In the genomic region with DNA sequence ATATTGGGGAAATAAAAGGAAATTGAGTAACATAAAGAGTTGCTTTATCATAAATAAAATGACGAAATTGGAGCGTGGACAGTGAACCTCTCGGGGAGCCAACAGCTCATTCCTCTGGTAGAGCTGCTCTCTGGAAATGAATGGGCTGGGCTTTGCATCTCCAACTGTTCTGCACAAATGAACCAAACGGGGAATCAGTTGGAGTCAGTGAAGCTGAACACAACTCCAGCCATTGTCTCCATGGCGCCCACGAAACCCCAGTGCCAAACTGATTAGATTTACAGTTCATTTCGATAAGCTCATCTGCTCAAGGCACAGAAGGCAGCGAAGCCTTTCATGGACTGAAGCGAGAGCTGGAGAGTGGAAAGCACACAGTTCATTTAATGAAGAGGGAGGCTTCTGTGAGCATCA, we compare ENCODE assay signal across 11 mouse cellular contexts. TPM values are rescaled to one million over a fixed set of nuclear protein-coding genes. Genes with fewer than 3 reads are reported as not detected.
A peak's percentile ranks its signal among the peaks of the same experiment; 100 is the strongest.
DNase-seq lines count a peak whose midpoint lies in the region; ATAC-seq lines count a peak whose summit lies in the region.
"Had no signal": no experiment of that assay in that cellular context is flagged by ENCODE, and none has a peak within 500 bp of the region (broad histone marks: within the 10 kb centered on the region; RNA-seq: fewer than 3 reads in every experiment).

No protein-coding gene starts in this region.

- 67% methylated on average over 9 of the region's 9 CpGs for WGBS in lung, embryonic 16.5 days
- 13% methylated on average over 9 of the region's 9 CpGs for WGBS in forebrain, embryonic 16.5 days

- peaks cover 19% of the 10 kb centered on the region; the same call in 1 of the 2 replicates for H3K4me1 ChIP-seq in lung, embryonic 16.5 days (replicated peaks; ENCODE audit: control insufficient read depth, insufficient read depth, low read length)
- H3K4me1 ChIP-seq in forebrain, embryonic 16.5 days (replicated peaks; ENCODE audit: control insufficient read depth, insufficient read depth, low read length) = peaks cover 14% of the 10 kb centered on the region
- H3K4me1 ChIP-seq: intestine, embryonic 15.5 days; limb, embryonic 13.5 days had no signal

- H3K9ac ChIP-seq in lung, embryonic 16.5 days (ENCODE audit: low read length) = no peak overlapping the region
- H3K9ac ChIP-seq in forebrain, embryonic 16.5 days (replicated peaks; ENCODE audit: low read depth, low read length) = 0 out of 2 replicates have a peak overlapping the region, but pooled peaks have one; percentile 37
- H3K9ac ChIP-seq: embryonic facial prominence, embryonic 15.5 days; intestine, embryonic 15.5 days; limb, embryonic 13.5 days had no signal

- H3K4me3 ChIP-seq in lung, embryonic 16.5 days (ENCODE audit: low read length) = no peak overlapping the region
- H3K4me3 ChIP-seq in forebrain, embryonic 16.5 days (replicated peaks; ENCODE audit: low read length) = 0 out of 2 replicates have a peak overlapping the region, but pooled peaks have one; percentile 13
- H3K4me3 ChIP-seq: embryonic facial prominence, embryonic 15.5 days; intestine, embryonic 15.5 days; limb, embryonic 13.5 days had no signal

- H3K4me2 ChIP-seq in lung, embryonic 16.5 days (ENCODE audit: low read depth, low read length) = no peak overlapping the region
- H3K4me2 ChIP-seq in forebrain, embryonic 16.5 days (ENCODE audit: low read length) = peak overlapping the region; percentile 37
- H3K4me2 ChIP-seq: embryonic facial prominence, embryonic 15.5 days; intestine, embryonic 15.5 days; limb, embryonic 13.5 days had no signal

- peak; percentile 25; the same call in 1 of the 2 replicates for ATAC-seq in lung, embryonic 16.5 days (ENCODE audit: low read depth)
- ATAC-seq in forebrain, embryonic 16.5 days = peak; percentile 54
- ATAC-seq: intestine, embryonic 15.5 days had no signal

- no peaks in the 10 kb centered on the region for H3K9me3 ChIP-seq in lung, embryonic 16.5 days (ENCODE audit: control insufficient read depth, low read length)
- no peaks in the 10 kb centered on the region for H3K9me3 ChIP-seq in forebrain, embryonic 16.5 days (ENCODE audit: control insufficient read depth, low read length)
- H3K9me3 ChIP-seq: embryonic facial prominence, embryonic 15.5 days; intestine, embryonic 15.5 days; limb, embryonic 13.5 days had no signal

- H3K27ac ChIP-seq in lung, embryonic 16.5 days (ENCODE audit: low read length) = no peak overlapping the region
- 0 out of 2 replicates have a peak overlapping the region, but pooled peaks have one; percentile 57 for H3K27ac ChIP-seq in forebrain, embryonic 16.5 days (ENCODE audit: low read length)
- H3K27ac ChIP-seq: embryonic facial prominence, embryonic 15.5 days; intestine, embryonic 15.5 days; limb, embryonic 13.5 days had no signal

- H3K27me3 ChIP-seq in lung, embryonic 16.5 days (ENCODE audit: control insufficient read depth, insufficient read depth, low read depth, low read length) = no peaks in the 10 kb centered on the region
- H3K27me3 ChIP-seq in forebrain, embryonic 16.5 days (replicated peaks; ENCODE audit: control insufficient read depth, insufficient read depth, low read length) = no peaks in the 10 kb centered on the region
- H3K27me3 ChIP-seq: embryonic facial prominence, embryonic 15.5 days; intestine, embryonic 15.5 days; limb, embryonic 13.5 days had no signal

- no peaks in the 10 kb centered on the region for H3K36me3 ChIP-seq in lung, embryonic 16.5 days (ENCODE audit: control insufficient read depth, insufficient read depth, low read length)
- H3K36me3 ChIP-seq in forebrain, embryonic 16.5 days (ENCODE audit: control insufficient read depth, insufficient read depth) = no peaks in the 10 kb centered on the region
- H3K36me3 ChIP-seq: embryonic facial prominence, embryonic 15.5 days; intestine, embryonic 15.5 days; limb, embryonic 13.5 days had no signal

- DNase-seq in lung, postnatal 14 days = no peak
- peak; percentile 55 to 88 for DNase-seq in layer of hippocampus, postnatal 14 days (ENCODE audit: low spot score in 2 of 2)
- DNase-seq in retina, embryonic 14.5 days (ENCODE audit: low spot score) = peak; percentile 79
- no peak for DNase-seq in B cell, adult 2 months
- no peak for DNase-seq in spleen, adult 12 weeks (ENCODE audit: low spot score)
- no peak for DNase-seq in cerebellum, adult 11 months

RNA-seq across cellular contexts. Expression of a gene that starts 29.8 kb away (rescaled TPM):
- 62.9 and 79.0 TPM in 2 replicates for polyA plus RNA-seq in lung, embryonic 16.5 days (2015; fragmentation: Nextera tagmentation; extraction: Ambion mirVana)
- polyA plus RNA-seq in forebrain, embryonic 16.5 days (2015; fragmentation: Nextera tagmentation; extraction: Ambion mirVana) = 21.6 and 23.7 TPM in 2 replicates
- total RNA-seq in layer of hippocampus, postnatal 14 days (2021) = 10 to 100 TPM; 38.9 to 39.4 TPM

Comparison
In these comparisons a context has a peak if more than half of its experiments do, and no peak if none do; other contexts are left out.
1. DNase-seq: peak in layer of hippocampus, postnatal 14 days (2 of 2) and retina, embryonic 14.5 days (single experiment); none in lung, postnatal 14 days (single experiment), B cell, adult 2 months (0 of 2), spleen, adult 12 weeks (single experiment) and cerebellum, adult 11 months (single experiment).